Mouse (Mus musculus) natural killer cell, adult 2 months (primary cell): ENCODE results near the gene Ppm1l.
"Not testable (repeated sequence)": the region's sequence is repeated elsewhere in the genome, so short reads cannot be mapped to it uniquely, and the experiment has no call there.

ENCODE experiments used
- DNase-seq, 2 experiments: peaks; one replicate each; pipeline ENCODE4 v3.0.0; 2022; ENCODE audit warnings: low spot score in 2 of 2

Gene Ppm1l

GRCm38 (mm10) chr3:69535941-69536647, 219.4 kb downstream of the Ppm1l start:
- no peak for DNase-seq

GRCm38 (mm10) chr3:69542962-69543361, 226.3 kb downstream of the Ppm1l start:
- DNase-seq, result no peak

GRCm38 (mm10) chr3:69543730-69544129, 227.1 kb downstream of the Ppm1l start:
- no peak for DNase-seq

GRCm38 (mm10) chr3:69545017-69545416, 228.4 kb downstream of the Ppm1l start:
- no peak for DNase-seq

GRCm38 (mm10) chr3:69548704-69549455, 232.2 kb downstream of the Ppm1l start:
- DNase-seq, result no peak

- no peak for DNase-seq
These were observed 232.9 kb downstream of the Ppm1l start for GRCm38 (mm10) chr3:69549602-69550001.

GRCm38 (mm10) chr3:69555511-69555910, 238.8 kb downstream of the Ppm1l start:
- no peak for DNase-seq

- DNase-seq, result no peak
These were observed 239.6 kb downstream of the Ppm1l start for GRCm38 (mm10) chr3:69556092-69556778.

- no peak for DNase-seq
These were observed 242.8 kb downstream of the Ppm1l start for GRCm38 (mm10) chr3:69559316-69559974.

GRCm38 (mm10) chr3:69559975-69560330, 243.3 kb downstream of the Ppm1l start:
- no peak for DNase-seq

GRCm38 (mm10) chr3:69561686-69562085, 245.0 kb downstream of the Ppm1l start:
- DNase-seq, result no peak

GRCm38 (mm10) chr3:69563406-69563805, 246.7 kb downstream of the Ppm1l start:
- DNase-seq, result no peak

- not testable (repeated sequence) for DNase-seq
These were observed 248.9 kb downstream of the Ppm1l start for GRCm38 (mm10) chr3:69565586-69565985.

- DNase-seq, result no peak
These were observed 255.9 kb downstream of the Ppm1l start for GRCm38 (mm10) chr3:69572561-69572960.

GRCm38 (mm10) chr3:69575577-69575976, 258.9 kb downstream of the Ppm1l start:
- DNase-seq, result no peak

- no peak for DNase-seq
These were observed 260.1 kb downstream of the Ppm1l start for GRCm38 (mm10) chr3:69576715-69577114.

GRCm38 (mm10) chr3:69578791-69579190, 262.1 kb downstream of the Ppm1l start:
- no peak for DNase-seq

GRCm38 (mm10) chr3:69583798-69584197, 267.1 kb downstream of the Ppm1l start:
- no peak for DNase-seq

- no peak for DNase-seq
These were observed 271.6 kb downstream of the Ppm1l start for GRCm38 (mm10) chr3:69588101-69588760.

GRCm38 (mm10) chr3:69593426-69593825, 276.8 kb downstream of the Ppm1l start:
- no peak for DNase-seq

- DNase-seq, result no peak
These were observed 277.4 kb downstream of the Ppm1l start for GRCm38 (mm10) chr3:69594071-69594470.

GRCm38 (mm10) chr3:69596116-69596515, 279.5 kb downstream of the Ppm1l start:
- DNase-seq, result no peak
